Mouse (Mus musculus) MEL (cell line): ENCODE data around the gene Comp. TPM values are rescaled to one million over a fixed set of nuclear protein-coding genes. Genes with fewer than 3 reads are reported as not detected.

ENCODE experiments used
- DNase-seq: peaks from one replicate; pipeline ENCODE4 v3.0.0; 2011; ENCODE audit warnings: low read depth, low spot score
- H3K27ac ChIP-seq: 2 replicates; pipeline ENCODE4 v1.5.1; 2012; ENCODE audit warnings: low read depth, mild to moderate bottlenecking, control low read depth, low read length, moderate library complexity; ENCODE audit not compliant: control insufficient read depth
- H3K27me3 ChIP-seq, 2 experiments: fragments of 150-350 bp in 1 of 2; sonication (generic) in 1 of 2; 2 replicates each; pipeline ENCODE4 v1.6.1; 2012; ENCODE audit warnings: low read length in 2 of 2, mild to moderate bottlenecking in 2 of 2, improper control_type of control experiment in 1 of 2, moderate library complexity in 1 of 2; ENCODE audit not compliant: insufficient read depth in 2 of 2, control insufficient read depth in 1 of 2
- H3K36me3 ChIP-seq, 2 experiments: 2 replicates each; pipeline ENCODE4 v1.6.1; 2012 to 2014; ENCODE audit warnings: low read length in 2 of 2, improper control_type of control experiment in 1 of 2, inconsistent platforms in 1 of 2, mild to moderate bottlenecking in 1 of 2; ENCODE audit not compliant: insufficient read depth in 2 of 2, control insufficient read depth in 1 of 2
- H3K4me1 ChIP-seq, 2 experiments: fragments of 150-350 bp in 1 of 2; sonication (generic) in 1 of 2; 2 replicates each; pipeline ENCODE4 v1.6.1; 2012; ENCODE audit warnings: low read length in 2 of 2, improper control_type of control experiment in 1 of 2, mild to moderate bottlenecking in 1 of 2; ENCODE audit not compliant: insufficient read depth in 2 of 2, control insufficient read depth in 1 of 2
- H3K4me3 ChIP-seq, 2 experiments: fragments of 150-350 bp in 1 of 2; sonication (generic) in 1 of 2; 2 replicates each; pipeline ENCODE4 v1.5.1; 2012; ENCODE audit warnings: low read depth in 2 of 2, low read length in 2 of 2, mild to moderate bottlenecking in 2 of 2, moderate library complexity in 2 of 2, control low read depth in 1 of 2, improper control_type of control experiment in 1 of 2; ENCODE audit not compliant: control insufficient read depth in 1 of 2, insufficient read depth in 1 of 2
- H3K79me2 ChIP-seq: 2 replicates; pipeline ENCODE4 v1.6.1; 2012; ENCODE audit warnings: mild to moderate bottlenecking, low read length, moderate library complexity; ENCODE audit not compliant: control insufficient read depth, poor library complexity, insufficient read depth
- H3K9ac ChIP-seq: 2 replicates; pipeline ENCODE4 v1.6.1; 2012; ENCODE audit warnings: low read depth, mild to moderate bottlenecking, control low read depth, low read length, moderate library complexity; ENCODE audit not compliant: control insufficient read depth, poor library complexity, severe bottlenecking
- H3K9me3 ChIP-seq: fragments of 150-350 bp; sonication (generic); replicated peaks from 2 replicates; pipeline ENCODE4 v1.6.1; 2012; ENCODE audit warnings: mild to moderate bottlenecking, low read length, improper control_type of control experiment, moderate library complexity; ENCODE audit not compliant: insufficient read depth
- BHLHE40 ChIP-seq: IDR thresholded peaks from 2 replicates; pipeline ENCODE4 v1.6.1; 2012; ENCODE audit warnings: low read depth, mild to moderate bottlenecking, inconsistent platforms, low read length, improper control_type of control experiment, borderline replicate concordance
- CHD1 ChIP-seq: IDR thresholded peaks from 2 replicates; pipeline ENCODE4 v1.6.1; 2012; ENCODE audit warnings: low read depth, mild to moderate bottlenecking, inconsistent platforms, low read length, improper control_type of control experiment
- CHD2 ChIP-seq: IDR thresholded peaks from 2 replicates; pipeline ENCODE4 v1.6.1; 2011; ENCODE audit warnings: low read length, improper control_type of control experiment
- CTCF ChIP-seq, 3 experiments: IDR thresholded peaks in 2 of 3; conservative IDR thresholded peaks in 1 of 3; 2 replicates each; pipeline ENCODE4 v1.5.1; 2011 to 2012; ENCODE audit warnings: low read length in 3 of 3, low read depth in 2 of 3, mild to moderate bottlenecking in 2 of 3, improper control_type of control experiment in 1 of 3, inconsistent platforms in 1 of 3, mixed read lengths in 1 of 3, moderate library complexity in 1 of 3; ENCODE audit not compliant: control insufficient read depth in 1 of 3, insufficient read depth in 1 of 3, poor library complexity in 1 of 3, severe bottlenecking in 1 of 3
- E2F4 ChIP-seq: IDR thresholded peaks from 2 replicates; pipeline ENCODE4 v1.6.1; 2011; ENCODE audit warnings: low read depth, low read length, improper control_type of control experiment, borderline replicate concordance
- ELF1 ChIP-seq: IDR thresholded peaks from 2 replicates; pipeline ENCODE4 v1.6.1; 2014; ENCODE audit warnings: low read depth, mild to moderate bottlenecking, inconsistent platforms, low read length, improper control_type of control experiment, moderate library complexity
- EP300 ChIP-seq, 2 experiments: IDR thresholded peaks; 2 replicates each; pipeline ENCODE4 v1.6.1; 2011; ENCODE audit warnings: improper control_type of control experiment in 2 of 2, low read length in 2 of 2, low read depth in 1 of 2, mild to moderate bottlenecking in 1 of 2
- ETS1 ChIP-seq: IDR thresholded peaks from 2 replicates; pipeline ENCODE4 v1.6.1; 2012; ENCODE audit warnings: low read depth, mild to moderate bottlenecking, inconsistent platforms, low read length, improper control_type of control experiment, moderate library complexity
- GABPA ChIP-seq: IDR thresholded peaks from 2 replicates; pipeline ENCODE4 v1.6.1; 2012; ENCODE audit warnings: low read depth, mild to moderate bottlenecking, inconsistent platforms, low read length, improper control_type of control experiment, moderate library complexity
- GATA1 ChIP-seq: IDR thresholded peaks from 2 replicates; pipeline ENCODE4 v1.6.1; 2011; ENCODE audit warnings: low read depth, low read length, improper control_type of control experiment
- HCFC1 ChIP-seq: IDR thresholded peaks from 2 replicates; pipeline ENCODE4 v1.6.1; 2012; ENCODE audit warnings: low read depth, mild to moderate bottlenecking, inconsistent platforms, low read length, improper control_type of control experiment, moderate library complexity
- JUND ChIP-seq: IDR thresholded peaks from 2 replicates; pipeline ENCODE4 v1.6.1; 2011; ENCODE audit warnings: low read depth, mild to moderate bottlenecking, improper control_type of control experiment, low read length
- KAT2A ChIP-seq: conservative IDR thresholded peaks from 2 replicates; pipeline ENCODE4 v1.6.1; 2012; ENCODE audit warnings: low read depth, low read length, improper control_type of control experiment, inconsistent platforms
- MAFK ChIP-seq: IDR thresholded peaks from 2 replicates; pipeline ENCODE4 v1.6.1; 2011; ENCODE audit warnings: low read depth, mild to moderate bottlenecking, low read length, improper control_type of control experiment, borderline replicate concordance
- MAX ChIP-seq: IDR thresholded peaks from 2 replicates; pipeline ENCODE4 v1.6.1; 2011; ENCODE audit warnings: low read length, improper control_type of control experiment
- MAZ ChIP-seq: IDR thresholded peaks from 2 replicates; pipeline ENCODE4 v1.6.1; 2012; ENCODE audit warnings: low read depth, mild to moderate bottlenecking, inconsistent platforms, low read length, improper control_type of control experiment
- MEF2A ChIP-seq: IDR thresholded peaks from 2 replicates; pipeline ENCODE4 v1.6.1; 2014; ENCODE audit warnings: low read depth, mild to moderate bottlenecking, inconsistent platforms, low read length, improper control_type of control experiment; ENCODE audit not compliant: poor library complexity, insufficient replicate concordance, severe bottlenecking; ENCODE audit errors: extremely low read depth
- MXI1 ChIP-seq: IDR thresholded peaks from 2 replicates; pipeline ENCODE4 v1.6.1; 2011; ENCODE audit warnings: mild to moderate bottlenecking, low read depth, low read length, improper control_type of control experiment
- MYC ChIP-seq: IDR thresholded peaks from 2 replicates; pipeline ENCODE4 v1.6.1; 2011; ENCODE audit warnings: low read depth, mild to moderate bottlenecking, low read length, improper control_type of control experiment, moderate library complexity
- NELFE ChIP-seq: IDR thresholded peaks from 2 replicates; pipeline ENCODE4 v1.6.1; 2011; ENCODE audit warnings: low read depth, low read length, improper control_type of control experiment
- NRF1 ChIP-seq: IDR thresholded peaks from 2 replicates; pipeline ENCODE4 v1.6.1; 2014; ENCODE audit warnings: low read depth, mild to moderate bottlenecking, inconsistent platforms, low read length, improper control_type of control experiment, moderate library complexity; ENCODE audit not compliant: poor library complexity, insufficient read depth, severe bottlenecking
- POLR2A ChIP-seq, 2 experiments: IDR thresholded peaks; 2 replicates each; pipeline ENCODE4 v1.6.1; 2011 to 2012; ENCODE audit warnings: low read length in 2 of 2, mild to moderate bottlenecking in 2 of 2, control low read depth in 1 of 2, improper control_type of control experiment in 1 of 2, low read depth in 1 of 2, moderate library complexity in 1 of 2; ENCODE audit not compliant: control insufficient read depth in 1 of 2, insufficient read depth in 1 of 2, poor library complexity in 1 of 2
- POLR2AphosphoS2 ChIP-seq: IDR thresholded peaks from 2 replicates; pipeline ENCODE4 v1.6.1; 2011; ENCODE audit warnings: low read length, improper control_type of control experiment
- POLR2AphosphoS5 ChIP-seq: IDR thresholded peaks from 2 replicates; pipeline ENCODE4 v1.6.1; 2012; ENCODE audit warnings: low read depth, borderline replicate concordance, mild to moderate bottlenecking, inconsistent platforms, low read length, moderate library complexity, mixed read lengths
- RAD21 ChIP-seq: IDR thresholded peaks from 2 replicates; pipeline ENCODE4 v1.6.1; 2011; ENCODE audit warnings: mild to moderate bottlenecking, low read depth, low read length, improper control_type of control experiment
- RCOR1 ChIP-seq: IDR thresholded peaks from 2 replicates; pipeline ENCODE4 v1.6.1; 2012; ENCODE audit warnings: low read depth, mild to moderate bottlenecking, inconsistent platforms, low read length, improper control_type of control experiment
- SIN3A ChIP-seq: IDR thresholded peaks from 2 replicates; pipeline ENCODE4 v1.6.1; 2012; ENCODE audit warnings: low read length, improper control_type of control experiment, inconsistent platforms
- SMC3 ChIP-seq: IDR thresholded peaks from 2 replicates; pipeline ENCODE4 v1.6.1; 2011; ENCODE audit warnings: low read depth, low read length, improper control_type of control experiment
- TAL1 ChIP-seq: IDR thresholded peaks from 2 replicates; pipeline ENCODE4 v1.6.1; 2012; ENCODE audit warnings: mild to moderate bottlenecking, inconsistent platforms, low read length, moderate library complexity, mixed read lengths
- TBP ChIP-seq: IDR thresholded peaks from 2 replicates; pipeline ENCODE4 v1.8.0; 2011; ENCODE audit warnings: low read depth, low read length, improper control_type of control experiment
- TCF12 ChIP-seq: IDR thresholded peaks from 2 replicates; pipeline ENCODE4 v1.6.1; 2014; ENCODE audit warnings: low read depth, mild to moderate bottlenecking, inconsistent platforms, low read length, improper control_type of control experiment, moderate library complexity
- UBTF ChIP-seq: IDR thresholded peaks from 2 replicates; pipeline ENCODE4 v1.6.1; 2012; ENCODE audit warnings: low read depth, mild to moderate bottlenecking, inconsistent platforms, low read length, improper control_type of control experiment, moderate library complexity, borderline replicate concordance; ENCODE audit not compliant: insufficient read depth
- USF2 ChIP-seq, 2 experiments: IDR thresholded peaks; 2 replicates each; pipeline ENCODE4 v1.6.1; 2011 to 2012; ENCODE audit warnings: improper control_type of control experiment in 2 of 2, low read length in 2 of 2, borderline replicate concordance in 1 of 2, inconsistent platforms in 1 of 2, low read depth in 1 of 2, mild to moderate bottlenecking in 1 of 2; ENCODE audit not compliant: insufficient read depth in 1 of 2
- ZC3H11A ChIP-seq: IDR thresholded peaks from 2 replicates; pipeline ENCODE4 v1.6.1; 2012; ENCODE audit warnings: low read depth, mild to moderate bottlenecking, inconsistent platforms, low read length, improper control_type of control experiment
- ZKSCAN1 ChIP-seq: IDR thresholded peaks from 2 replicates; pipeline ENCODE4 v1.6.1; 2012; ENCODE audit warnings: low read depth, mild to moderate bottlenecking, inconsistent platforms, low read length, improper control_type of control experiment, moderate library complexity
- ZMIZ1 ChIP-seq: IDR thresholded peaks from 2 replicates; pipeline ENCODE4 v1.6.1; 2012; ENCODE audit warnings: low read depth, mild to moderate bottlenecking, inconsistent platforms, low read length, improper control_type of control experiment, moderate library complexity
- ZNF384 ChIP-seq: IDR thresholded peaks from 2 replicates; pipeline ENCODE4 v1.6.1; 2012; ENCODE audit warnings: low read depth, mild to moderate bottlenecking, inconsistent platforms, low read length, improper control_type of control experiment
- polyA plus RNA-seq, 2 experiments: library from polyadenylated mRNA; stranded (reverse) in 1 of 2; unstranded in 1 of 2; fragments of >175 nt in 1 of 2; fragments of >200 nt in 1 of 2; gene quantifications; 2 replicates each; pipeline versions ENCODE4 v1.2.1 to v1.2.4; 2012; ENCODE audit warnings: low replicate concordance in 2 of 2, low read depth in 1 of 2; ENCODE audit not compliant: insufficient read length in 2 of 2, insufficient read depth in 1 of 2, missing spikeins in 1 of 2
- total RNA-seq: library from RNA; depleted of rRNA; stranded (reverse); fragments of 300-350 nt; gene quantifications from 2 replicates; pipeline ENCODE4 v1.2.3, GENCODE M21; 2012

Comp gene
- total and polyA plus RNA-seq, 3 experiments: 0.54 TPM; not detected in 2

DNA sequence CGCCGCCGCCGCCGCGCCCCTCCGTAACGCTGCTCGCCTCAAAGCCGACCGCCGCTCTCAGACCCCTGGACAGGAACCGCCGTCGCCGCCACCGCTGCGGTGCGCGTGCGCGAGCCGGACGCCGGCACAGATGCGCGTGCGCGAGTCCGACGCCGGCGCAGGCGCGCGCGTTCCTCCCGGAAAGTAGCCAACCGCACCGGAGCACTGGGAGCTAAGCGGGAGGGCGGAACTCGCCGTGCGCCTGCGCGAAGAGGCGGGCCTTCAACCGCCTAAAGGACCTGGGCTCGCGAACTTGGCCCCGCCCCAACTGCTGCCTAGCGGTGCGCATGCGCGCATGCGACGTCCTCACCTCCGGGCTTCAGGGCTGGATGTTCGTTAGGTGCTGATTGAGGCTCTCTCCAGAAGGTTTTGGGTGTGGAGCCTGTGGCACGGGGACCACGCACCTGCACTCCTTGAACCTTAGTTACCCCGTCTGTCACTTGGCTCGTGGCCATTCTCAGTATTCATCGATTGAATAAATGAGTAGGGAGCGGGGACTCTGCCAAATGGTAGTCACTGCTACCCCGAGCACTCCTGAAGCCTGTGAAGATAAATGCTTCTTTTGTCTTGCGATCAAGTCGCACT, 20.1 kb upstream of the Comp start, which contains the start of gene Upf1:
TSS of gene Upf1 (minus strand) at position 85 of the 624 bp plus-strand sequence.
- DNase-seq: peak; percentile 99
- H3K27me3 ChIP-seq: no peaks in the 10 kb centered on the region
- H3K9ac ChIP-seq: peak within 1 kb of the TSS; percentile 98
- no peaks in the 10 kb centered on the region for H3K9me3 ChIP-seq
- H3K36me3 ChIP-seq: peaks cover 6 to 38% of the 10 kb centered on the region in 2 experiments
- H3K4me3 ChIP-seq: peak within 1 kb of the TSS; percentile 94 to 96
- peaks cover 48% of the 10 kb centered on the region for H3K79me2 ChIP-seq
- peaks cover 11 to 33% of the 10 kb centered on the region in 2 experiments for H3K4me1 ChIP-seq
- H3K27ac ChIP-seq: peak within 1 kb of the TSS; percentile 84
- TF ChIP-seq TBP (peak; percentile 60), POLR2AphosphoS5 (no peak), TAL1 (no peak), ZMIZ1 (peak; percentile 84), USF2 (IDR thresholded peaks at IDR 0.05; ENCODE audit: borderline replicate concordance in 1 of 2, insufficient read depth in 1 of 2, low read depth in 1 of 2, low read length in 2 of 2) (no peak), TCF12 (peak; percentile 65), RAD21 (no peak), JUND (no peak), BHLHE40 (no peak), EP300 (IDR thresholded peaks at IDR 0.05; ENCODE audit: low read depth in 1 of 2, low read length in 2 of 2) (peak in 1 of 2 experiments; percentile 55; a peak in 2 of 4 replicates), GATA1 (no peak), NELFE (peak; percentile 94), KAT2A (no peak; the same call in 1 of the 2 replicates), SIN3A (peak; percentile 66), HCFC1 (peak; percentile 79), GABPA (no peak), MAX (0 out of 2 replicates have a peak, but pooled peaks have one; percentile 15), MYC (no peak), UBTF (no peak; the same call in 1 of the 2 replicates), ELF1 (peak; percentile 86), MAZ (peak; percentile 63; the same call in 1 of the 2 replicates), MXI1 (peak; percentile 69), SMC3 (no peak), CTCF (IDR thresholded peaks at IDR 0.05 in 2 of 3, conservative IDR thresholded peaks at IDR 0.05 in 1 of 3; ENCODE audit: control insufficient read depth in 1 of 3, insufficient read depth in 1 of 3, low read depth in 2 of 3, low read length in 3 of 3, poor library complexity in 1 of 3, severe bottlenecking in 1 of 3) (no peak), CHD1 (no peak), MAFK (no peak), ZKSCAN1 (no peak), CHD2 (no peak), ETS1 (no peak), NRF1 (peak; percentile 91), RCOR1 (no peak), ZNF384 (no peak), POLR2AphosphoS2 (peak; percentile 96), E2F4 (no peak), ZC3H11A (no peak), MEF2A (no peak), POLR2A (IDR thresholded peaks at IDR 0.05; ENCODE audit: control insufficient read depth in 1 of 2, insufficient read depth in 1 of 2, low read depth in 1 of 2, low read length in 2 of 2, poor library complexity in 1 of 2) (peak; percentile 16 to 97)
